9 mouse cellular contexts compared by ENCODE assay signal in the genomic region with DNA sequence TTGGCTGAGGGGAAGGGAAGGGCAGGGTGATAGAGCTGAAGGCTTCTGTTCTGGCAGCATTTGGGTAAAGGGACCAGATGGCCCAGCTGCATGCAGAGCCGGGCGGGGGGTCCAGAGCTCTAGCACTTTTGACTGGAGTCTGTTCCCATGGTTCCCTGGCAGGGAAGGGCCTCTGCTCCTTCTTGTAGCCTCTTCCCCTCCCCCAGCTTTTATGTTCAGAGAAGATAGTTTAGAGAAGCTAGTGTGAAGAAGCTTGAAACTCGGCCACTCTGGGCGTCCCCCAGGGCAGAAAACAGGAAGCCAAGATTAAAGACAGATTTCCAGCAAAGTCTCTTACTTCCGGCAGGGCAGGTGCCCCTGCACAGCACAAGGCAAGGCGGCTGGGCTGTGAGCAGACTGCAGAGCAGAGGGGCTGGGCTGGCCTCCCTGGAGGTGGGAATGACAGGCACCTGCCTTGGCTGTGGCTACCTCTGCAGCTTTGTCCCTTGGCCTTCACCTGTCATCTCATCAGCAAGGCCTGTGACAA. TPM values are rescaled to one million over a fixed set of nuclear protein-coding genes. Genes with fewer than 3 reads are reported as not detected.
DNase-seq lines count a peak whose midpoint lies in the region; ATAC-seq lines count a peak whose summit lies in the region.
"Had no signal": no experiment of that assay in that cellular context is flagged by ENCODE, and none has a peak within 500 bp of the region (broad histone marks: within the 10 kb centered on the region; RNA-seq: fewer than 3 reads in every experiment).

No protein-coding gene starts in this region.

- H3K4me3 ChIP-seq in lung, embryonic 16.5 days (ENCODE audit: low read length) = no peak overlapping the region
- H3K4me3 ChIP-seq in brown adipose tissue, adult 24 weeks (ENCODE audit: insufficient read depth, low read depth, low read length) = no peak overlapping the region
- H3K4me3 ChIP-seq in limb, embryonic 10.5 days = no peak overlapping the region
- H3K4me3 ChIP-seq in kidney, embryonic 16.5 days (ENCODE audit: low read length) = no peak overlapping the region
- H3K4me3 ChIP-seq: erythroblast, embryonic 14.5 days; myocyte had no signal

- WGBS in lung, embryonic 16.5 days = 32% methylated on average over 6 of the region's 6 CpGs
- 11% methylated on average over 6 of the region's 6 CpGs for WGBS in limb, embryonic 10.5 days
- 36% methylated on average over 6 of the region's 6 CpGs for whole genome bisulfite sequencing in kidney, embryonic 16.5 days

- peak; percentile 18; the same call in 1 of the 2 replicates for ATAC-seq in lung, embryonic 16.5 days (ENCODE audit: low read depth)
- no peak for ATAC-seq in kidney, embryonic 16.5 days (ENCODE audit: low FRiP score, low TSS enrichment)

- 0 out of 2 replicates have a peak, but pooled peaks cover 3% of the 10 kb centered on the region for H3K27me3 ChIP-seq in lung, embryonic 16.5 days (ENCODE audit: control insufficient read depth, insufficient read depth, low read depth, low read length)
- H3K27me3 ChIP-seq in limb, embryonic 10.5 days (ENCODE audit: low read depth, poor library complexity, severe bottlenecking) = peaks cover 27% of the 10 kb centered on the region
- no peaks in the 10 kb centered on the region for H3K27me3 ChIP-seq in kidney, embryonic 16.5 days (ENCODE audit: insufficient read depth, low read length)

- peaks cover 6% of the 10 kb centered on the region for H3K4me1 ChIP-seq in lung, embryonic 16.5 days (replicated peaks; ENCODE audit: control insufficient read depth, insufficient read depth, low read length)
- no peaks in the 10 kb centered on the region for H3K4me1 ChIP-seq in brown adipose tissue, adult 24 weeks (ENCODE audit: control insufficient read depth, insufficient read depth, insufficient read length, low read length)
- peaks cover 34% of the 10 kb centered on the region for H3K4me1 ChIP-seq in limb, embryonic 10.5 days
- peaks cover 6% of the 10 kb centered on the region; the same call in 1 of the 2 replicates for H3K4me1 ChIP-seq in kidney, embryonic 16.5 days (ENCODE audit: insufficient read depth, low read length)

- no peak for DNase-seq in lung, adult 18-20 months
- DNase-seq in limb, embryonic 10.5 days (ENCODE audit: low spot score) = no peak
- peak; percentile 50 to 65 for DNase-seq in spleen, postnatal 10 days (ENCODE audit: low spot score in 2 of 2)
- DNase-seq in right cerebral cortex, postnatal 14 days = no peak

- H3K36me3 ChIP-seq in lung, embryonic 16.5 days (ENCODE audit: control insufficient read depth, insufficient read depth, low read length) = no peaks in the 10 kb centered on the region
- no peaks in the 10 kb centered on the region for H3K36me3 ChIP-seq in limb, embryonic 10.5 days
- H3K36me3 ChIP-seq in kidney, embryonic 16.5 days (ENCODE audit: insufficient read depth, low read length) = no peaks in the 10 kb centered on the region

- no peak overlapping the region for H3K27ac ChIP-seq in lung, embryonic 16.5 days (ENCODE audit: low read length)
- H3K27ac ChIP-seq in brown adipose tissue, adult 24 weeks (replicated peaks; ENCODE audit: low read depth, low read length) = peak overlapping the region; percentile 42
- H3K27ac ChIP-seq in limb, embryonic 10.5 days = peak overlapping the region; percentile 61
- H3K27ac ChIP-seq in kidney, embryonic 16.5 days (ENCODE audit: low read length) = no peak overlapping the region

- H3K9ac ChIP-seq in lung, embryonic 16.5 days (ENCODE audit: low read length) = no peak overlapping the region
- no peak overlapping the region for H3K9ac ChIP-seq in kidney, embryonic 16.5 days (replicated peaks; ENCODE audit: low read length)

- H3K9me3 ChIP-seq in lung, embryonic 16.5 days (ENCODE audit: control insufficient read depth, low read length) = no peaks in the 10 kb centered on the region
- H3K9me3 ChIP-seq in limb, embryonic 10.5 days (replicated peaks) = no peaks in the 10 kb centered on the region
- H3K9me3 ChIP-seq in kidney, embryonic 16.5 days (ENCODE audit: low read length) = no peaks in the 10 kb centered on the region

- H3K4me2 ChIP-seq in lung, embryonic 16.5 days (ENCODE audit: low read depth, low read length) = no peak overlapping the region
- H3K4me2 ChIP-seq in kidney, embryonic 16.5 days (replicated peaks; ENCODE audit: low read depth, low read length) = no peak overlapping the region

RNA-seq across cellular contexts. Expression of a gene that starts 2.6 kb away (rescaled TPM):
- polyA plus RNA-seq in lung, embryonic 16.5 days (2015; fragmentation: Nextera tagmentation; extraction: Ambion mirVana) = 25.5 and 27.8 TPM in 2 replicates
- polyA plus RNA-seq in brown adipose tissue, adult 24 weeks (2012; ENCODE audit: insufficient read depth, insufficient read length, missing spikeins) = 16.3 and 16.8 TPM in 2 replicates
- polyA plus RNA-seq in limb, embryonic 10.5 days (2016; fragmentation: Nextera tagmentation; extraction: Ambion mirVana) = 33.2 and 40.1 TPM in 2 replicates
- polyA plus RNA-seq in kidney, embryonic 16.5 days (2015; fragmentation: Nextera tagmentation; extraction: Ambion mirVana) = 27.2 and 31.6 TPM in 2 replicates

RNA-seq across cellular contexts. Expression of a gene that starts 30.3 kb away (rescaled TPM):
- not detected in 2 replicates for polyA plus RNA-seq in lung, embryonic 16.5 days (2015; fragmentation: Nextera tagmentation; extraction: Ambion mirVana)
- polyA plus RNA-seq in brown adipose tissue, adult 24 weeks (2012; ENCODE audit: insufficient read depth, insufficient read length, missing spikeins) = not detected in 2 replicates
- not detected in 2 replicates for polyA plus RNA-seq in limb, embryonic 10.5 days (2016; fragmentation: Nextera tagmentation; extraction: Ambion mirVana)
- not detected in 2 replicates for polyA plus RNA-seq in kidney, embryonic 16.5 days (2015; fragmentation: Nextera tagmentation; extraction: Ambion mirVana)
- polyA plus RNA-seq: erythroblast, embryonic 14.5 days had no signal

RNA-seq across cellular contexts. Expression of a gene that starts 32.7 kb away (rescaled TPM):
- polyA plus RNA-seq in lung, embryonic 16.5 days (2015; fragmentation: Nextera tagmentation; extraction: Ambion mirVana) = not detected in 2 replicates
- not detected in 2 replicates for polyA plus RNA-seq in brown adipose tissue, adult 24 weeks (2012; ENCODE audit: insufficient read depth, insufficient read length, missing spikeins)
- polyA plus RNA-seq in limb, embryonic 10.5 days (2016; fragmentation: Nextera tagmentation; extraction: Ambion mirVana) = not detected in 2 replicates
- not detected in 2 replicates for polyA plus RNA-seq in kidney, embryonic 16.5 days (2015; fragmentation: Nextera tagmentation; extraction: Ambion mirVana)
- polyA plus RNA-seq: erythroblast, embryonic 14.5 days; myocyte had no signal

RNA-seq across cellular contexts. Expression of a gene that starts 36.9 kb away (rescaled TPM):
- polyA plus RNA-seq in lung, embryonic 16.5 days (2015; fragmentation: Nextera tagmentation; extraction: Ambion mirVana) = 0.13 TPM in 1 of 2 replicates, not detected in the other
- 2.6 and 4.5 TPM in 2 replicates for polyA plus RNA-seq in brown adipose tissue, adult 24 weeks (2012; ENCODE audit: insufficient read depth, insufficient read length, missing spikeins)
- polyA plus RNA-seq in limb, embryonic 10.5 days (2016; fragmentation: Nextera tagmentation; extraction: Ambion mirVana) = 0.11 TPM in 1 of 2 replicates, not detected in the other
- polyA plus RNA-seq in kidney, embryonic 16.5 days (2015; fragmentation: Nextera tagmentation; extraction: Ambion mirVana) = 0.23 and 0.25 TPM in 2 replicates
- polyA plus RNA-seq: erythroblast, embryonic 14.5 days; myocyte had no signal

RNA-seq across cellular contexts. Expression of a gene that starts 44.8 kb away (rescaled TPM):
- polyA plus RNA-seq in lung, embryonic 16.5 days (2015; fragmentation: Nextera tagmentation; extraction: Ambion mirVana) = not detected in 2 replicates
- polyA plus RNA-seq in brown adipose tissue, adult 24 weeks (2012; ENCODE audit: insufficient read depth, insufficient read length, missing spikeins) = not detected in 2 replicates
- polyA plus RNA-seq in limb, embryonic 10.5 days (2016; fragmentation: Nextera tagmentation; extraction: Ambion mirVana) = not detected in 2 replicates
- not detected in 2 replicates for polyA plus RNA-seq in kidney, embryonic 16.5 days (2015; fragmentation: Nextera tagmentation; extraction: Ambion mirVana)
- polyA plus RNA-seq: erythroblast, embryonic 14.5 days had no signal

Comparison
In these comparisons a context has a peak if more than half of its experiments do, and no peak if none do; other contexts are left out.
1. H3K27ac ChIP-seq: peak in brown adipose tissue, adult 24 weeks (single experiment) and limb, embryonic 10.5 days (single experiment); none in lung, embryonic 16.5 days (single experiment) and kidney, embryonic 16.5 days (single experiment).
2. DNase-seq: peak in spleen, postnatal 10 days (2 of 2); none in lung, adult 18-20 months (0 of 2), limb, embryonic 10.5 days (single experiment) and right cerebral cortex, postnatal 14 days (single experiment).